Mouse (Mus musculus) olfactory bulb, adult 2 months (tissue): ENCODE data around the gene Zfp764.

ENCODE experiments used
- CTCF ChIP-seq: fragments of 200-500 bp; IDR thresholded peaks from 2 replicates; pipeline ENCODE4 v1.5.1; 2012; ENCODE audit warnings: low read depth, mild to moderate bottlenecking, low read length, moderate library complexity; ENCODE audit not compliant: insufficient read depth
- POLR2A ChIP-seq: fragments of 200-500 bp; IDR thresholded peaks from 2 replicates; pipeline ENCODE4 v1.6.1; 2012; ENCODE audit warnings: mild to moderate bottlenecking, low read depth, low read length, moderate library complexity; ENCODE audit not compliant: insufficient read depth

DNA sequence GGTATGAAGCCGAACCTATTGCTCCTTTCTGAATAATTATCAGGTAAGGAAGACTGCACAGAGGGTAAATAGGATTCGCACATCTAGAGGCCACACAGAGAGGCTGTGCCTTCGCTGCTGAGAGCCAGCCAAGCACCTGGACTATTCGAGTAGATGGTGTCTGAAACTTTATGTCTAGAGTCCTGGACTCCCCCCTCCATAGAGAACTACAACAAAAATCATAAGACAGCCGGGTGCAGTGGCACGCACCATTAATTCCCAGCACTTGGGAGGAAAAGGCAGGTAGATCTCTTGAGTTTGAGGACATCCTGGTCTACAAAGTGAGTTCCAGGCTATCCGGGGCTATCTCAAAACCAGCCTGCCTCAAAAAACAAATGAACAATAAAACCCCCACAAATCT, 43.3 kb upstream of the Zfp764 start:
- no peak for TF ChIP-seq CTCF
- no peak for TF ChIP-seq POLR2A
